Mouse (Mus musculus) embryonic facial prominence, embryonic 14.5 days (tissue): ENCODE measurements around the gene Chst12. TPM values are rescaled to one million over a fixed set of nuclear protein-coding genes. Genes with fewer than 3 reads are reported as not detected.

Experiments
- ATAC-seq: fragments of 200-750 bp; cut with Nextera tagmentation; 2 replicates; pipeline ENCODE4 v1.8.0; 2017; ENCODE audit warnings: low read depth, moderate number of reproducible peaks, moderate TSS enrichment
- DNase-seq: peaks from one replicate; pipeline ENCODE4 v3.0.0-alpha.2; 2015; ENCODE audit warnings: low spot score
- H3K27ac ChIP-seq: fragments of 300-500 bp; sonication (generic); replicated peaks from 2 replicates; pipeline ENCODE4 v1.5.1; 2014; ENCODE audit warnings: low read depth, mild to moderate bottlenecking, low read length, moderate library complexity
- H3K27me3 ChIP-seq: fragments of 300-500 bp; sonication (generic); replicated peaks from 2 replicates; pipeline ENCODE4 v1.6.1; 2014; ENCODE audit warnings: low read length; ENCODE audit not compliant: control insufficient read depth, insufficient read depth
- H3K36me3 ChIP-seq: fragments of 300-500 bp; sonication (generic); 2 replicates; pipeline ENCODE4 v1.6.1; 2014; ENCODE audit warnings: low read length, mixed read lengths; ENCODE audit not compliant: control insufficient read depth, insufficient read depth
- H3K4me1 ChIP-seq: fragments of 300-500 bp; sonication (generic); 2 replicates; pipeline ENCODE4 v1.6.1; 2014; ENCODE audit warnings: antibody characterized with exemption, low read length; ENCODE audit not compliant: control insufficient read depth, insufficient read depth
- H3K4me2 ChIP-seq: fragments of 300-500 bp; sonication (generic); 2 replicates; pipeline ENCODE4 v1.6.1; 2014; ENCODE audit warnings: low read depth, mild to moderate bottlenecking, low read length, moderate library complexity, mixed read lengths
- H3K4me3 ChIP-seq: fragments of 300-500 bp; sonication (generic); 2 replicates; pipeline ENCODE4 v1.5.1; 2014; ENCODE audit warnings: low read depth, mild to moderate bottlenecking, low read length
- H3K9ac ChIP-seq: fragments of 300-500 bp; sonication (generic); 2 replicates; pipeline ENCODE4 v1.6.1; 2014; ENCODE audit warnings: low read depth, mild to moderate bottlenecking, low read length, moderate library complexity, mixed read lengths
- H3K9me3 ChIP-seq: fragments of 300-500 bp; sonication (generic); 2 replicates; pipeline ENCODE4 v1.6.1; 2016; ENCODE audit warnings: low read length; ENCODE audit not compliant: control insufficient read depth
- WGBS: fragments of 180-500 bp; shearing (Covaris S2); extraction: QIAGEN DNeasy Blood & Tissue Kit; methylation state at CpG from one replicate; pipeline ENCODE4 v1.1.7; 2014; 5-methylcytosine and 5-hydroxymethylcytosine counted together
- polyA plus RNA-seq: library from polyadenylated mRNA; unstranded; fragments of >200 nt; fragmentation: Nextera tagmentation; extraction: Ambion mirVana; gene quantifications from 2 replicates; pipeline ENCODE4 v1.2.1, GENCODE M21; 2014

The Chst12 gene
- polyA plus RNA-seq, 1 experiment from 2014 or later = 25.1 TPM

DNA sequence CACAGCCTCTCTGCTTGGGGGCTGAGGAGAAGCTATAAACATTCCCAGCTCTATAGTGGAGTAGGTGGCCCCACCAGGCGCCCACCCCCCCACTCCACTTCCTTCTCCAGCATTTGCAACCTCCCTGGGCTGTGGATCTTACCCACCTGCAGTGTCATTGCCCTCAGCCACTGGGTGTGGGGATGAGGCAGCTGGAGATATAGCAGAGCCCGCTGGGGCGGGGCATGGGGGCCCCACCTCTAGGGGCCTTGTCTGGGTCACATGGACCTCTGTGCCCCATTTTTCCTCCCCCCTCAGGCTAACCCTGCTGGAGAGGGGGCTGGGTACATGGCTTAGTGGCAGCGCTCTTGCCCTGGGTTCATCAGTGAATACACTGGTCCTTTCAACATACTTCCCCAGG is 59.5 kb downstream of the Chst12 start, which contains the start of gene Grifin:
TSS of gene Grifin (minus strand) at position 176 of the 400 bp plus-strand sequence.
- H3K4me3 ChIP-seq = no peak within 1 kb of the TSS
- DNase-seq (no peak), ATAC-seq (no peak)
- peaks cover 13% of the 10 kb centered on the region; the same call in 1 of the 2 replicates for H3K4me1 ChIP-seq
- no peak within 1 kb of the TSS for H3K27ac ChIP-seq
- no peaks in the 10 kb centered on the region for H3K36me3 ChIP-seq
- H3K9ac ChIP-seq = 0 out of 2 replicates have a peak within 1 kb of the TSS, but pooled peaks have one; percentile 8
- no peaks in the 10 kb centered on the region for H3K27me3 ChIP-seq
- 78% methylated on average over 4 of the region's 4 CpGs for WGBS
- no peaks in the 10 kb centered on the region for H3K9me3 ChIP-seq
- no peak within 1 kb of the TSS for H3K4me2 ChIP-seq

DNA sequence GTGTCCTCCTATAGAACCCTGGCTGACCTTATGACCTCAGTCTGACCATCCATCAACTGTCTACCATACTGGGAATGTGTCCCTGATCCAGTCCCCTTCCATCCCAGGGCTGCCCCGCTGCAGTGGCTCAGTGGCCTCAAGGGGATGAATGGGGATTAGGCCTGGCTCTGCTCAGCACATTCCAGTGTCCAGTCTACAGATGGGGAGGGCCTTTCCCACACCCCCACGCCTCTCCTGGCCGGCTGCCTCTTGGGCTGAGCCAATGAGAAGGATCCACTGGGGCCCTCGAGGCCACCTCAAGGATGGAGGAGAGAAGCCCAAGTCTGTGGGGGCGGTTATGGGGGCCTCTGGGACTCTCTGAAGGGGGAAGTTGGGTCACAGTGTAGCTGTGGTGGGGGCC is 60.1 kb downstream of the Chst12 start:
- H3K9ac ChIP-seq = no peak overlapping the region
- no peaks in the 10 kb centered on the region for H3K36me3 ChIP-seq
- WGBS = 31% methylated on average over 4 of the region's 5 CpGs
- H3K27ac ChIP-seq = no peak overlapping the region
- ATAC-seq (0 out of 2 replicates have a peak, but pooled peaks have one; percentile 22), DNase-seq (peak; percentile 56)
- no peaks in the 10 kb centered on the region for H3K9me3 ChIP-seq
- no peak overlapping the region for H3K4me2 ChIP-seq
- peaks cover 13% of the 10 kb centered on the region; the same call in 1 of the 2 replicates for H3K4me1 ChIP-seq
- H3K27me3 ChIP-seq = no peaks in the 10 kb centered on the region
- no peak overlapping the region for H3K4me3 ChIP-seq

DNA sequence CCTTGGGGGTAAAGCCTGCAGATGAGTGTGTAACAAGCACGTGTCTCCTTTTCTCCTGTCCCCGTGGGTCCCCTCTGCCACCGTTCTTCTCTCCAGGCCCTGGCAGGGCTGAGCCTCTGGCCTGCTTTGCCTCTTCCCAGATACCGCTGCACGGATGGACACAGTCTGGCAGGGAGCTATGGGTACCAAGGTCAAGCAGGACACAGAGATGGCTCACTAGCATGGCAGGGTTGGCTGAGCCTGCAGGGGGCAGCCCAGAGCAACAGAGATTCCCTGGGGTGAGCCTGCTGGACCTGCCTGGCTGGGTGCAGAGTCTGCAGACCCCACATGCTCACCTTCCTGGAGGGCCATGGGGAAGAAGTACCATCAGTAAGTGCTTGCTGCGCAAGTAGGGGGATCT is 60.5 kb downstream of the Chst12 start:
- DNase-seq = no peak

DNA sequence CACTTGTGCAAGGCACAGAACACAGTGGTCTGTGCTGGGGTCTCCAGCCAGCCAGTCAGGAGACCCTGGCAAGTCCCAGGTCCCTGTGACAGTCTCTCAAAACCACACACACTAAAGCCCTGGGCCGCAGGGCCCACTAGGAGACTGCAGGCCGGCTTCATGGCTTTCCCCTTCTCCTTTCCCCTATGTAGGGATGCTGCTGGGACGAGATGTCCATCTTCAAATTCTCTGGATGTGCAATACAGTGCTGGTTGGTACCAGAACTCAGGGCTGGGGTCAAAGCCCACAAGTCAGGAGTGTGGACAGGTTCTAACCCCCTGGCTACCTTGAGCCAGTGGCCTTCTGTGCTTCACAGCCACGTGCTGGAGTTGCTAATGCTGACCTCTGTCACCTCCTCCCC is 60.9 kb downstream of the Chst12 start:
- no peak overlapping the region for H3K27ac ChIP-seq
- no peaks in the 10 kb centered on the region for H3K36me3 ChIP-seq
- DNase-seq (no peak), ATAC-seq (no peak)
- 71% methylated on average over 4 of the region's 4 CpGs for WGBS
- no peak overlapping the region for H3K4me2 ChIP-seq
- no peak overlapping the region for H3K9ac ChIP-seq
- no peaks in the 10 kb centered on the region for H3K9me3 ChIP-seq
- H3K4me1 ChIP-seq = peaks cover 13% of the 10 kb centered on the region; the same call in 1 of the 2 replicates
- H3K4me3 ChIP-seq = no peak overlapping the region
- no peaks in the 10 kb centered on the region for H3K27me3 ChIP-seq

More for the DNA sequence above, 60.5 kb downstream of the Chst12 start:
- H3K4me1 ChIP-seq = peaks cover 13% of the 10 kb centered on the region; the same call in 1 of the 2 replicates
- ATAC-seq = no peak
- no peaks in the 10 kb centered on the region for H3K36me3 ChIP-seq
- H3K27ac ChIP-seq = no peak overlapping the region
- H3K4me2 ChIP-seq = no peak overlapping the region
- WGBS = 67% methylated on average over 5 of the region's 6 CpGs
- no peak overlapping the region for H3K9ac ChIP-seq
- H3K4me3 ChIP-seq = no peak overlapping the region
- H3K27me3 ChIP-seq = no peaks in the 10 kb centered on the region
- no peaks in the 10 kb centered on the region for H3K9me3 ChIP-seq

DNA sequence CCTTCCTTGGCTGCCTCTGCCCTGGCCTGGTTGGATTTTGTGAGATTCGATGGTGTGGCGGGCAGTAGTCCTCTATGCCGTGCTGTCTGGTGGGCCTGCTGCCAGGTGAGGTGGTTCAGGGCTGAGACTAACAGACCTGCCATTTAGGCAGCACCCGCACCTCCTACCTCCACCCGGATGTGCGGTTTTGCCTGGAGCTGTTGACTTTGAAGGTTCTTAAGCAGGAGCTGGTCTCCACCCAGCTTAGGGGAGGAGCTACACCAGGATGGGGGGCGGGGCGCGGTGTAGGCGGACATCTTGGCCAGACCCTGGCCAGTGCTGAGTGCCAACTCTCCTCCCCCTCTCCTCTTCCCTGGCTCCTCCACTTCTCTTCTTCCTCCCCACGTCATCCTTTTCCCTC is 62.0 kb downstream of the Chst12 start:
- DNase-seq = peak; percentile 82

DNA sequence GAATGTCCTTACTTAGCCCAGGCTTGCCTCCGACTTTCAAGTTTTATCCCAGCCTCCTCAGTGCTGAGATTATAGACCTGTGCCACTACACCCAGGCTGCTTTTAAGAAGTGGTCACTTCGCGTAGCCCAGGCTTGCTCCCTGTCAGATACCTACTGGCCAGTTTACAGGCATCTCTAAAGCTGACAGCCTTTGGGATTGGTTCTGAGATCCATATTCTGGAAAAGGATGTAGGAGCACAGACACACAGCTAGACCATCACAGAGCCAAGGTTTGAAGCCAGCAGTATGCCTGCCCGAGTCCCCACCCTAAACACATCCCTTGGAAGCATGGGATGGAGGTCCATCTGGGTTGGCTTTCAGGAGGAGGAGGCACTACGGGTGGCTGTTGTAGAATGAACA is 62.4 kb downstream of the Chst12 start:
- WGBS = 84% methylated on average over 5 of the region's 5 CpGs
- H3K36me3 ChIP-seq = no peaks in the 10 kb centered on the region
- peaks cover 16% of the 10 kb centered on the region; the same call in 1 of the 2 replicates for H3K4me1 ChIP-seq
- no peak overlapping the region for H3K9ac ChIP-seq
- H3K27ac ChIP-seq = no peak overlapping the region
- H3K4me2 ChIP-seq = no peak overlapping the region
- no peaks in the 10 kb centered on the region for H3K27me3 ChIP-seq
- H3K9me3 ChIP-seq = no peaks in the 10 kb centered on the region
- ATAC-seq = no peak
- no peak overlapping the region for H3K4me3 ChIP-seq
- DNase-seq = no peak

More for the DNA sequence above, 62.0 kb downstream of the Chst12 start:
- Histone ChIP-seq H3K36me3 (no peaks in the 10 kb centered on the region), H3K9ac (no peak overlapping the region), H3K4me2 (no peak overlapping the region), H3K4me1 (peaks cover 16% of the 10 kb centered on the region; the same call in 1 of the 2 replicates), H3K4me3 (no peak overlapping the region), H3K9me3 (no peaks in the 10 kb centered on the region), H3K27me3 (no peaks in the 10 kb centered on the region), H3K27ac (no peak overlapping the region)
- ATAC-seq = peak; percentile 28; the same call in 1 of the 2 replicates
- WGBS = 40% methylated on average over 11 of the region's 11 CpGs

DNA sequence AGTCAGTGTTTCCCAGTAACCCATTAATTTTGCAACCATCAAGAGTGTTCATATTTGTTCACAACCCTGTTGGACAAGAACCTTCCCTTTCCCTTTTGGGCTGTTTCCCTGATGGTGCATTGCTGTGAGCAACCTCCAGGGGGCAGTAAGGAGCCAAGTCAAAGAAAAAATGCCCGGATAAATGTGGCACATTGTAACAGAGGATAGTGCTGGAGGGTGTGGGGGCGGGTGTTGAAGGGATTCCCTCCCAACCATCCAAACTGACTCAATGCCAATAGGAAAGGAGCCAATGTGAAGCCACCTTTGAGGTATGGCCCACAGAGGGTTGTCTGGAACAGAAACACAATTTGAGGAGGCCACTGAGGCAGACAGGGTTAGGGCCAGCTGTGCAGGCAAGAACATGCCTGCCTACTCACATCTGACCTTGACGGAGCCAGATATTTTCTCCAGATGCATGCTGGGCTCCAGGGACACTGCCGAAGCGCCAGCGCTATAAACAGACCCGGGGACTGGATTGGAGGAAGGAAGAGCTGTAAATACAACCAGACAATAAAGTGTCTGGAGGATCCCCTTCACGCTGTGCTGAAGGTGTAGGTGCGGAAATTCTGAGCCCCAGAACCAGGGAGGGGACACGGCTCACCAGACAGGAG is 63.1 kb downstream of the Chst12 start:
- Histone ChIP-seq H3K4me3 (no peak overlapping the region), H3K4me2 (no peak overlapping the region), H3K27ac (no peak overlapping the region; the same call in 1 of the 2 replicates), H3K9ac (no peak overlapping the region), H3K36me3 (no peaks in the 10 kb centered on the region), H3K27me3 (no peaks in the 10 kb centered on the region), H3K9me3 (no peaks in the 10 kb centered on the region), H3K4me1 (peaks cover 16% of the 10 kb centered on the region; the same call in 1 of the 2 replicates)
- WGBS = 29% methylated on average over 10 of the region's 10 CpGs
- ATAC-seq = 0 out of 2 replicates have a peak, but pooled peaks have one; percentile 20
- peak; percentile 63 for DNase-seq

DNA sequence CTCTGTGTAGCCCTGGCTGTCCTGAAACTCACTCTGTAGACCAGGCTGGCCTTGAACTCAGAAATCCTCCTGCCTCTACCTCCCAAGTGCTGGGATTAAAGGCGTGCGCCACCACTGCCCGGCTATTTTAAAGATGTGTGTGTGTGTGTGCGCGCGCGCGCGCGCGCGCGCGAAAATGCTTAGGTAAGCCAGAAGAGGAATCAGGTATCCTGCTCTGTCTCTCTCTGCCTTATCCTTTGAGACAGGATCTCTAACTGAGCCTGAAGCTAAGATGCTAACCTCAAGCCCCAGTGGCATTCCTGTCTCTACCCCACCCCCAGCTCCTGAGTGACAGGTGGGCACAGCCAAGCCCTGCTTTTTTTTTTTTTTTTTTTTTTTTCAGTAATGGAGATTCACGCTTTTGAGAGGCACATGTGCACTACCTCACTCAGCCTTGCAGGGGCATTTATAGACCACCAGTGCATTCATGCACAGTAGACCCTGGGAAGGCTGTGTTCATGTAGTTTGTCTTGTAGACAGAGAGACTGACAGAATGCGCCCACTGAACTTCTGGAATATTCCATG is 63.8 kb downstream of the Chst12 start:
- Histone ChIP-seq H3K9me3 (no peaks in the 10 kb centered on the region), H3K4me1 (peaks cover 16% of the 10 kb centered on the region; the same call in 1 of the 2 replicates), H3K27me3 (no peaks in the 10 kb centered on the region), H3K4me3 (no peak overlapping the region), H3K4me2 (no peak overlapping the region), H3K9ac (no peak overlapping the region), H3K36me3 (no peaks in the 10 kb centered on the region), H3K27ac (no peak overlapping the region; the same call in 1 of the 2 replicates)
- DNase-seq (peak; percentile 62), ATAC-seq (peak; percentile 34; the same call in 1 of the 2 replicates)
- 76% methylated on average over 16 of the region's 16 CpGs for WGBS
